In the genomic region with DNA sequence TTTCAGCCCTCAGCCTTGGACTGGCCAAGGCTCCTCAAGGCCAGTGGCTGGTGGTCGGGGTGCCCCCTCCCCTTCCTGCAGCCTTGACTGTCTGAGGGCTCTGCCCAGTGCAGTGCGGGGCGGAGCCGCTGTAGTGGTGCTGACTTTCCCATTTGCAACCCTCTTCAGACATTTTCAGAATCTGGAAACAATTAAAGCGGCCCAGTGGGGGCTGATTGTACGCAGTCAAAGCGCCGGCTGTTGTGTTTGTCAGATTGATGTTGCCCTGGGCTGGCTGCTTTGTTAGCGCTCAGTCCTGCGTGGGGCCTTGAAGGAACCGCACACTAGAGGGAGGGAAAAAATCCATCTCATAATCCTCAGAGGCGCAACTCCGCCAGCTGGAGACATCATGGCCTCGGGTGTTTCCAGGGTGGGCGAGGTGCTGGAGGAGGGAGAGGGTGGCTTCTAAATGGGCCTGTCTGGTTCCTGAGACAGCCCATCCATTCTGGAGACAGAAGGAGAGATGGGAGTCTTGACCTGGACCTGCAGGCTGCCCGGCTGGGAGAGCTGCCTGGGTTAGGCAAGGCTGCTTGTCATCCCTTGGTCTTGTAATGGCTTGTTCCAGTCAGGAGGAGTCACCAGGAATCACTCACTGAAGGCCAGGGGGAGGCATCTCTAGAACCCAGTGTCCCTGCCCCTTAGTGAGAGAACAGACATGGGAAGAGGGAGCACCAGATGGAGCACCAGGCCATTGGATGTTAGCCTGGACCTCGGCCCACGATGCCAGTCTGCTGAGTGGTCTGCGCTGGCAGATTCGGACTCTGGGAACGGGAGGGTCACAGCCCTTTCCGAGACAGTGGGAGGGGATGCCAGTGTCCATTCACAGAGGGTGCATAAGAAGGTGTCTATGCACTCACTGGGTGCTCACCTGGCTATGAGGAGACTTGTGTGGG, we compare ENCODE assay signal across 7 mouse cellular contexts.
A peak's percentile ranks its signal among the peaks of the same experiment; 100 is the strongest.
DNase-seq lines count a peak whose midpoint lies in the region; ATAC-seq lines count a peak whose summit lies in the region.

No protein-coding gene starts in this region.

- WGBS in forebrain, embryonic 14.5 days, result 28% methylated on average over 22 of the region's 22 CpGs
- WGBS in liver, embryonic 13.5 days (ENCODE audit: insufficient replicate concordance), result 78% methylated on average over 22 of the region's 22 CpGs

- intact Hi-C loops in heart, postnatal 25 days (cut with DNase I), result no loop called here

- H3K27me3 ChIP-seq in forebrain, embryonic 14.5 days (replicated peaks; ENCODE audit: control insufficient read depth, insufficient read depth, low read length), result no peaks in the 10 kb centered on the region
- no peaks in the 10 kb centered on the region for H3K27me3 ChIP-seq in liver, embryonic 13.5 days

- peak overlapping the region; percentile 22; the same call in 1 of the 2 replicates for H3K9ac ChIP-seq in forebrain, embryonic 14.5 days (ENCODE audit: low read length)
- no peak overlapping the region for H3K9ac ChIP-seq in liver, embryonic 13.5 days

- H3K4me1 ChIP-seq in forebrain, embryonic 14.5 days (ENCODE audit: control insufficient read depth, insufficient read depth, low read length), result peaks cover 59% of the 10 kb centered on the region
- peaks cover 64% of the 10 kb centered on the region for H3K4me1 ChIP-seq in liver, embryonic 13.5 days (replicated peaks)

- no peak overlapping the region for H3K4me3 ChIP-seq in forebrain, embryonic 14.5 days (ENCODE audit: low read depth, low read length)
- no peak overlapping the region for H3K4me3 ChIP-seq in liver, embryonic 13.5 days (replicated peaks)

- H3K4me2 ChIP-seq in forebrain, embryonic 14.5 days (ENCODE audit: low read length), result no peak overlapping the region; the same call in 1 of the 2 replicates
- H3K4me2 ChIP-seq in liver, embryonic 13.5 days, result no peak overlapping the region

- H3K36me3 ChIP-seq in forebrain, embryonic 14.5 days (ENCODE audit: control insufficient read depth, insufficient read depth, low read length), result no peaks in the 10 kb centered on the region
- H3K36me3 ChIP-seq in liver, embryonic 13.5 days, result no peaks in the 10 kb centered on the region

- H3K27ac ChIP-seq in forebrain, embryonic 14.5 days (ENCODE audit: low read depth, low read length), result peak overlapping the region; percentile 87
- peak overlapping the region; percentile 39 for H3K27ac ChIP-seq in liver, embryonic 13.5 days

- DNase-seq in ovary, postnatal 36 days (ENCODE audit: low spot score), result peak; percentile 51
- DNase-seq in ovary, adult 18-20 months (ENCODE audit: low spot score), result no peak
- peak; percentile 78 for DNase-seq in forebrain, embryonic 14.5 days (ENCODE audit: low spot score)
- no peak for DNase-seq in liver, embryonic 13.5 days
- DNase-seq in natural killer cell, adult 2 months (ENCODE audit: low spot score in 2 of 2), result no peak
- no peak for DNase-seq in heart, postnatal 25 days (ENCODE audit: low spot score)
- no peak for DNase-seq in spleen, postnatal 10 days (ENCODE audit: low spot score in 2 of 2)

- peak; percentile 47 for ATAC-seq in forebrain, embryonic 14.5 days
- no peak for ATAC-seq in liver, embryonic 13.5 days (ENCODE audit: low read depth)

- no peaks in the 10 kb centered on the region for H3K9me3 ChIP-seq in forebrain, embryonic 14.5 days (replicated peaks; ENCODE audit: control insufficient read depth, low read length)
- no peaks in the 10 kb centered on the region for H3K9me3 ChIP-seq in liver, embryonic 13.5 days (replicated peaks)

Comparison
In these comparisons a context has a peak if more than half of its experiments do, and no peak if none do; other contexts are left out.
1. DNase-seq: peak in ovary, postnatal 36 days (single experiment) and forebrain, embryonic 14.5 days (single experiment); none in ovary, adult 18-20 months (single experiment), liver, embryonic 13.5 days (single experiment), natural killer cell, adult 2 months (0 of 2), heart, postnatal 25 days (single experiment) and spleen, postnatal 10 days (0 of 2).